Mouse (Mus musculus) thymus, adult 2 months (tissue): ENCODE measurements around the gene Sdhaf4. TPM values are rescaled to one million over a fixed set of nuclear protein-coding genes. Genes with fewer than 3 reads are reported as not detected.

Experiments used
- DNase-seq: peaks from one replicate; pipeline ENCODE4 v3.0.0; 2021
- H3K27ac ChIP-seq: fragments of 200-500 bp; 2 replicates; pipeline ENCODE4 v1.5.1; 2012; ENCODE audit warnings: low read length, control low read depth; ENCODE audit not compliant: control insufficient read depth, insufficient read depth
- H3K27me3 ChIP-seq: fragments of 200-500 bp; 2 replicates; pipeline ENCODE4 v1.6.1; 2012; ENCODE audit warnings: mild to moderate bottlenecking, low read length, moderate library complexity, mixed read lengths; ENCODE audit not compliant: control insufficient read depth, insufficient read depth
- H3K36me3 ChIP-seq: fragments of 200-500 bp; 2 replicates; pipeline ENCODE4 v1.6.1; 2012; ENCODE audit warnings: mild to moderate bottlenecking, low read length, moderate library complexity; ENCODE audit not compliant: control insufficient read depth, insufficient read depth
- H3K4me1 ChIP-seq: fragments of 200-500 bp; replicated peaks from 2 replicates; pipeline ENCODE4 v1.6.1; 2012; ENCODE audit warnings: low read length; ENCODE audit not compliant: control insufficient read depth, insufficient read depth
- H3K4me3 ChIP-seq: fragments of 200-500 bp; 2 replicates; pipeline ENCODE4 v1.5.1; 2012; ENCODE audit warnings: mild to moderate bottlenecking, low read length, control low read depth, moderate library complexity; ENCODE audit not compliant: control insufficient read depth, insufficient read depth
- CTCF ChIP-seq: fragments of 200-500 bp; IDR thresholded peaks from 2 replicates; pipeline ENCODE4 v1.5.1; 2012; ENCODE audit warnings: mild to moderate bottlenecking, control low read depth, low read length, moderate library complexity, borderline replicate concordance; ENCODE audit not compliant: control insufficient read depth, poor library complexity, insufficient read depth; ENCODE audit errors: extremely low read depth
- POLR2A ChIP-seq: fragments of 200-500 bp; IDR thresholded peaks from 2 replicates; pipeline ENCODE4 v1.6.1; 2012; ENCODE audit warnings: mild to moderate bottlenecking, low read length, control low read depth, moderate library complexity; ENCODE audit not compliant: control insufficient read depth, poor library complexity, insufficient read depth; ENCODE audit errors: extremely low read depth
- WGBS: fragments of 180-500 bp; shearing (Covaris S2); methylation state at CpG from one replicate; pipeline ENCODE4 v1.1.7; 2018; 5-methylcytosine and 5-hydroxymethylcytosine counted together
- polyA plus RNA-seq: library from polyadenylated mRNA; depleted of rRNA; stranded (reverse); fragments of >200 nt; gene quantifications from 2 replicates; pipeline ENCODE4 v1.2.3, GENCODE M21; 2012

The Sdhaf4 gene
- polyA plus RNA-seq, 1 experiment: 6.7 TPM

- Histone ChIP-seq H3K27me3 (no peaks in the 10 kb centered on the region), H3K36me3 (no peaks in the 10 kb centered on the region), H3K4me1 (no peaks in the 10 kb centered on the region), H3K4me3 (no peak overlapping the region), H3K27ac (no peak overlapping the region)
- TF ChIP-seq POLR2A (no peak), CTCF (no peak)
- DNase-seq: no peak
- 90% methylated on average over 8 of the region's 8 CpGs for WGBS
These were observed 2.2 kb upstream of the Sdhaf4 start for GRCm38 (mm10) chr1:24007621-24008020.

DNA sequence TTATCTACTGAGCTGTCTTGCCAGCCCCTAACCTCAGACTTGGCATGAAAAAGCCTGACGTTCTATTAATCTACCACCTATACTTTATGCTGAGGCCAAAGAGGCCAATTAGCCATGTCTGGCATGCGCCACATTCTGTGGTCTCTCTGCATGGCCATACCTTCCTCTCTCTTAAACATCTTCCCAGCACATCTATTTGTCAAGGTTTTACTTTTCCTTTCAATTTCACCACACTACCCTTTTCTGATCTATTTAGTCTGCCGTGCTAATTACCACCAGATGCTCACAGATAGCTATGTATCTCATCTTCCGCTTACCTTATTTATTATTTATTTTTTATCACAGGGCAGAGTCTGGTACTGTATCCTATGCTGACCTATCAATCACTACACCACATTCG lies 6.1 kb downstream of the Sdhaf4 start:
- H3K36me3 ChIP-seq: no peaks in the 10 kb centered on the region
- TF ChIP-seq CTCF (no peak), POLR2A (no peak)

DNA sequence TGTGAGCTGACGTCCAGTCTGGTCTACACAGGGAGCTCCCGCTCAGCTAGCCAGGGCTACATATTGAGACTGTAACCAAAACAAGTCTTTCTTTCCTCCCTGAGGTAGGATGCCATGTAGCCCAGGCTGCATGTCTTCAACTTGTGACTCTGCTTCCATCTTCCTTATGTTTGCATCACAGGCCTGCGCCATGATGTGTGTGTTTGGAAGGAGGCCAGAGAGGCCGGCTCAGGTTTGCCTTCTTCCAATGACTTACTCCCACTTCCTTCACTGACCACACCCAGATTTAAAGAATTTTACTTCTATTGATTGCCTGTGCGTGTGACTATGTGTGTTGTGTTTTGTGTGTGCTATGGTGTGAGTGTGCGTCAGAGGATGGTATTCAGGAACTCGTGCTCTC lies 6.6 kb downstream of the Sdhaf4 start:
- WGBS: over 99% methylated on average over 7 of the region's 7 CpGs
- H3K27me3 ChIP-seq: no peaks in the 10 kb centered on the region
- H3K27ac ChIP-seq: no peak overlapping the region
- TF ChIP-seq POLR2A (no peak), CTCF (no peak)
- no peaks in the 10 kb centered on the region; the same call in 1 of the 2 replicates for H3K4me1 ChIP-seq
- no peaks in the 10 kb centered on the region for H3K36me3 ChIP-seq
- no peak overlapping the region for H3K4me3 ChIP-seq
- DNase-seq: no peak

More for the DNA sequence above, 6.1 kb downstream of the Sdhaf4 start:
- H3K27me3 ChIP-seq: no peaks in the 10 kb centered on the region
- H3K27ac ChIP-seq: no peak overlapping the region
- DNase-seq: no peak
- H3K4me3 ChIP-seq: no peak overlapping the region
- WGBS: 88% methylated on average over 5 of the region's 5 CpGs
- no peaks in the 10 kb centered on the region; the same call in 1 of the 2 replicates for H3K4me1 ChIP-seq

DNA sequence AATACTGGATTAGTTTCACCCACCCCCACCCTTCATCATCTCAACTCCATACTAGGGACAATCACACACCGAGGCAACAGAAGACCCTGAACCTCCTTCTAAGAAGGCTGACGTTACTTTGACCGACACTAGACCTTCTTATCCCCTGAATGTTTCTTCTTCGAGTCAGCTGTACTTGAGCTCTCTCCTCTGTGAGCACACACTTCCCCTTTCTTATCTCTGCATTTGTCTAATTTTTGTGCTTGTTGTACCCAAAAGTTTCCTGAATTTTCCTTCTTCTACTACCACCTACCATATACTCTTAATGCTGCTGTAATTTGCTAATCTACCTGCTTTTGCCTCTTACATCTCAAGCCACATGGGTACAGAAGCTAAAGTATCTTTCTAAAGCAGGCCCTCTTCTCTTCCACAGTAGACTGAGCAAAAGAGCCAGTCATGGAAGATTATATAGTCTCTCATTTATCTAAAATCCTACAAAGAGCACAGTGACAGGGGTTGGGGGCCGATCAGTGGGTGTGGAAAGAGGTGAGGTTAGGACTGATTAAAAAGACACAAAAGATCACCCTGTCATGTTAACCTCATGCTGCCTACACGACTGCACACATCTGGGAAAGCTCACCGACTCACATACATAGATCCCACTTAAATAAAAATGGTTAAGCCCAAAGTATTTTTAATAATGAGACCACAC lies 7.2 kb downstream of the Sdhaf4 start:
- no peak overlapping the region for H3K27ac ChIP-seq
- 92% methylated on average over 7 of the region's 7 CpGs for WGBS
- DNase-seq: no peak
- H3K4me1 ChIP-seq: no peaks in the 10 kb centered on the region; the same call in 1 of the 2 replicates
- TF ChIP-seq CTCF (no peak), POLR2A (no peak)
- no peak overlapping the region for H3K4me3 ChIP-seq
- no peaks in the 10 kb centered on the region for H3K36me3 ChIP-seq
- H3K27me3 ChIP-seq: no peaks in the 10 kb centered on the region

GRCm38 (mm10) chr1:23997493-23997892 lies 8.0 kb downstream of the Sdhaf4 start:
- no peak for DNase-seq
- H3K27me3 ChIP-seq: no peaks in the 10 kb centered on the region
- H3K4me3 ChIP-seq: no peak overlapping the region
- H3K36me3 ChIP-seq: no peaks in the 10 kb centered on the region
- TF ChIP-seq POLR2A (no peak), CTCF (no peak)
- no peaks in the 10 kb centered on the region; the same call in 1 of the 2 replicates for H3K4me1 ChIP-seq
- no peak overlapping the region for H3K27ac ChIP-seq
- WGBS: 89% methylated on average over 3 of the region's 3 CpGs

DNA sequence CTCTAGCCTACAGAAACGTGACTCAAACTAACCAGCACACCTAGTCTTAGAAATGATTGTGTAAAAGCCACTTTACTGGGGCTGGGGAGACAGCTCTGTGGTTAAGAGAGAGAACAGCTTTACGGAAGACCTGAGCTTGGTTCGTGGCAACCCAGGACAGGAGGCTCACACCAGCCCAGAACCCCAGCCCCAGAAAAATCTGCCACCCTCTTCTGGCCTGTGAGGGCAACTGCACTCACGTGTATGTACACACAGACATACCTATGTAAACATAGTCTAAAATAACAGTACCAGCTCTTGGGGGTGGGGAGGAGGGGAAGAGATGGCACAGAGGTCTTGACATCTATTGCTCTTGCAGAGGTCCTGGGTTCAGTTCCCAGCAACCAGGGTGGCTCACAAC lies 10.0 kb downstream of the Sdhaf4 start:
- Histone ChIP-seq H3K27ac (no peak overlapping the region), H3K4me3 (no peak overlapping the region), H3K36me3 (no peaks in the 10 kb centered on the region), H3K27me3 (no peaks in the 10 kb centered on the region), H3K4me1 (no peaks in the 10 kb centered on the region; the same call in 1 of the 2 replicates)
- TF ChIP-seq POLR2A (no peak), CTCF (no peak)
- WGBS: 94% methylated on average over 4 of the region's 4 CpGs
- DNase-seq: no peak

- Histone ChIP-seq H3K4me3 (no peak overlapping the region), H3K27ac (no peak overlapping the region), H3K36me3 (no peaks in the 10 kb centered on the region), H3K27me3 (no peaks in the 10 kb centered on the region), H3K4me1 (no peaks in the 10 kb centered on the region)
- DNase-seq: no peak
- WGBS: 51% methylated on average over 3 of the region's 3 CpGs
- TF ChIP-seq POLR2A (no peak), CTCF (no peak)
These were observed 22.3 kb downstream of the Sdhaf4 start for GRCm38 (mm10) chr1:23983118-23983517.
